Mouse (Mus musculus) liver, embryonic 12.5 days (tissue): ENCODE measurements at regions not wholly inside any gene's neighbourhood (a gene's known extent, or its start where the extent isn't known, plus 50 kb on each side); places are given as distances from the start of the nearest gene placed in this dataset.

ENCODE experiments used
- ATAC-seq: fragments of 200-750 bp; cut with Nextera tagmentation; 2 replicates; pipeline ENCODE4 v1.8.0; 2017; ENCODE audit warnings: moderate number of reproducible peaks, mild to moderate bottlenecking, moderate library complexity
- H3K27ac ChIP-seq: fragments of 300-500 bp; sonication (generic); 2 replicates; pipeline ENCODE4 v1.5.1; 2016; ENCODE audit warnings: mild to moderate bottlenecking
- H3K27me3 ChIP-seq: fragments of 300-500 bp; sonication (generic); replicated peaks from 2 replicates; pipeline ENCODE4 v1.6.1; 2016; ENCODE audit warnings: mild to moderate bottlenecking, moderate library complexity
- H3K36me3 ChIP-seq: fragments of 300-500 bp; sonication (generic); 2 replicates; pipeline ENCODE4 v1.6.1; 2016; ENCODE audit warnings: mild to moderate bottlenecking, moderate library complexity
- H3K4me1 ChIP-seq: fragments of 300-500 bp; sonication (generic); 2 replicates; pipeline ENCODE4 v1.6.1; 2016
- H3K4me2 ChIP-seq: fragments of 300-500 bp; sonication (generic); 2 replicates; pipeline ENCODE4 v1.6.1; 2016; ENCODE audit warnings: mild to moderate bottlenecking, moderate library complexity
- H3K4me3 ChIP-seq: fragments of 300-500 bp; sonication (generic); 2 replicates; pipeline ENCODE4 v1.5.1; 2016; ENCODE audit warnings: mild to moderate bottlenecking, moderate library complexity
- H3K9ac ChIP-seq: fragments of 300-500 bp; sonication (generic); 2 replicates; pipeline ENCODE4 v1.6.1; 2016; ENCODE audit warnings: mild to moderate bottlenecking, moderate library complexity
- H3K9me3 ChIP-seq: fragments of 300-500 bp; sonication (generic); replicated peaks from 2 replicates; pipeline ENCODE4 v1.6.1; 2016; ENCODE audit warnings: mild to moderate bottlenecking, moderate library complexity
- WGBS: fragments of 180-500 bp; shearing (Covaris S2); methylation state at CpG from one replicate; pipeline ENCODE4 v1.1.7; 2016; ENCODE audit not compliant: insufficient replicate concordance; 5-methylcytosine and 5-hydroxymethylcytosine counted together

DNA sequence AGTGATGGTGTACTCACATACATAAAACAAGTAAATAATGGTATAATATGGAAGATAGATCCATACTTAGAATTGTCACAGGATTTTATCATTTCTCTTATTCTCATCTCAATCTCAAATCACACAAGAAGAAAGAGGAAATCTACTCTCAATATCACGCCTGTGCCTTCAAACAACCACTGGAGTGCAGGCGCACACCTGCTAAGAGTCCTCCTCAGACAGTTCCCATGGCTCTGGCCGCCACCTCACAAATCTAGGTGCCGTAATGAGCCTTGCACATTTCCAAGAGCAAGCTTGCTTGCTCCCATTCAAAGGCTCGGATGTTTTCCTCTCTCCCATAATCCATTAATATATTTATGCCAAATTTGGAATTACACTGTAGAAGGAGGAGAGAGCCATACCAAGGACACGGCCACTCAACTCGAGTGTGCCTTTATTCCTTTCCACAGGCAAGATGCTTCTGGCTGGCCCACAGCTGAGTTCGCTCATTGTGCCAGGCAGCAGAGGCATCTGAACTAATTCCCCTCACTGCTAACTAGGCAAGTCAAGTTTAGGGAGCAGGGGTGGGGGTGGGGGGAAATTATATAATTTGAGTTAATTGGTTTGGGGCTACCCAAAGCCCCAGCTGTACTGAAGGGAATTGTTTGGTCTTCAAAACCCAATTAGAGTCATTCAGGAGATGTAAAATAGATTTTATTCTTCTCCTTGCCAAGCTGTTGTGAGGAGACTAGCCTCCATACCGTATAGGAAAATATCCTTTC, 209.2 kb upstream of the Hes1 start:
- Histone ChIP-seq H3K36me3 (no peaks in the 10 kb centered on the region), H3K4me2 (no peak overlapping the region), H3K27ac (no peak overlapping the region), H3K9me3 (no peaks in the 10 kb centered on the region), H3K27me3 (peaks cover 9% of the 10 kb centered on the region; the same call in 1 of the 2 replicates), H3K4me1 (0 out of 2 replicates have a peak, but pooled peaks cover 5% of the 10 kb centered on the region), H3K9ac (no peak overlapping the region), H3K4me3 (no peak overlapping the region)
- WGBS: 77% methylated on average over 9 of the region's 9 CpGs
- no peak for ATAC-seq

DNA sequence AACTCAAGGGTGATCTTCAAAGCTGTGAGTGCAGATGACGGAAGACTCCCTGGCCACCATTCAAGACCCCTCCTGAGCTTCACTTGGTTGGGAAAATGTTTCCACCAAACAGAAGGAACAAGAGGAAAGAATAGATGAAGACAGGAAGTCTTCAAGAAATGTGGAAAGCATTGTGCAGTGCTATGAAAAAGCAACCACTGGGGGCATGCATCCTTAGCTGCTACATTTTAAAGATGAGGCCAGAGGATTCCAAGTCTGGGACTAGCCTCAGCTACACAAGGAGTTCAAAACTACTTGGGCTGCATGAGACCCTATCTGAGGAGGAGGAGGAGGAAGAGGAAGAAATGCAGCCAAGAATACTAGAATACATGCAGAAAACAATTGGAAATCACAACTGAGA, 207.6 kb upstream of the Hes1 start:
- peaks cover 22% of the 10 kb centered on the region for H3K27me3 ChIP-seq
- 0 out of 2 replicates have a peak, but pooled peaks cover 4% of the 10 kb centered on the region for H3K4me1 ChIP-seq
- 86% methylated on average over 1 of the region's 1 CpGs for WGBS
- no peak overlapping the region for H3K4me3 ChIP-seq
- H3K9me3 ChIP-seq: no peaks in the 10 kb centered on the region
- no peak overlapping the region for H3K4me2 ChIP-seq
- no peak overlapping the region for H3K27ac ChIP-seq
- no peaks in the 10 kb centered on the region for H3K36me3 ChIP-seq
- no peak overlapping the region for H3K9ac ChIP-seq
- ATAC-seq: no peak

DNA sequence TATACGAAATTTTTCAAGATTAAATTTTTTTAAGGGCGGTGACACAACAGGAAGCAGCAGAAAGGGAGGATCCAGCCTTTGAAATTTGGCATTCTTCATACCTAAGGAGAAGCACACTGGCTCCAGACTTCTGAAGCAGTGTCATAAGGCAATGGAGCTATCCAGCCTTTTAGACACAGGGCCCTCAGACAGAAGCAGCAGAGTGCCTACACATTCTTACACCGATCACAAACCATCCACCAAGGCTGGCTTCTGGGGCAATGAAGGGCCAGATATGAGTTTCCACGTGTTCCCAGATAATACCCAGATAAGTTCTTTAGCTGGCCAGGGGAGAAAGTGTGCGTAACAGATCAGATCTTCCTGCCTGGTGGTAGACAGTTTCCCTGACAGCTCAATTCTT, 205.5 kb upstream of the Hes1 start:
- H3K27ac ChIP-seq: no peak overlapping the region
- no peaks in the 10 kb centered on the region for H3K4me1 ChIP-seq
- H3K36me3 ChIP-seq: no peaks in the 10 kb centered on the region
- H3K9ac ChIP-seq: no peak overlapping the region
- no peak overlapping the region for H3K4me2 ChIP-seq
- 0 out of 2 replicates have a peak, but pooled peaks have one; percentile 32 for ATAC-seq
- no peaks in the 10 kb centered on the region for H3K9me3 ChIP-seq
- H3K27me3 ChIP-seq: peaks cover 22% of the 10 kb centered on the region
- no peak overlapping the region for H3K4me3 ChIP-seq
- WGBS: 53% methylated on average over 5 of the region's 5 CpGs

DNA sequence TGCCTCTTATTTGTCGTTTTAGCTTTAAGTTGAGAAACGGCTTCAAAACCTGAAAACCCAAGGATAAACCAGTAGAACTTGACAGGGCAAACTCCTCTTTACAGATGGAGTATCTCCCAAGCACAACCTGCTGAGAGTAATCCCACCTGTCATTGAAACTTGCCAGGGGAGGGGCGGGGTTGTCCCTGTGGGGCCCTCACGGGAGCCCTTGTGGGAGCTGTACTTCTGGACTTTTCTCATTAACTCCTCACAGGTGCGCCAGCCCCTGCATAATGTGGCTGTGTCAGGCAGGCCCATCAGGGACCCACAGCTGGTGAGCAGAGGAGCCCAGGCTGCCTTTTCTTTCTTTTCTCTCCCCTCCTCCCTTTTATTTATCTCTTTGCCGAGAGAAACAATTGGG, 203.9 kb upstream of the Hes1 start:
- no peaks in the 10 kb centered on the region for H3K36me3 ChIP-seq
- H3K4me2 ChIP-seq: no peak overlapping the region
- WGBS: 52% methylated on average over 6 of the region's 6 CpGs
- ATAC-seq: no peak
- no peaks in the 10 kb centered on the region for H3K9me3 ChIP-seq
- peaks cover 22% of the 10 kb centered on the region for H3K27me3 ChIP-seq
- H3K27ac ChIP-seq: no peak overlapping the region
- no peaks in the 10 kb centered on the region for H3K4me1 ChIP-seq
- H3K9ac ChIP-seq: no peak overlapping the region
- H3K4me3 ChIP-seq: no peak overlapping the region

DNA sequence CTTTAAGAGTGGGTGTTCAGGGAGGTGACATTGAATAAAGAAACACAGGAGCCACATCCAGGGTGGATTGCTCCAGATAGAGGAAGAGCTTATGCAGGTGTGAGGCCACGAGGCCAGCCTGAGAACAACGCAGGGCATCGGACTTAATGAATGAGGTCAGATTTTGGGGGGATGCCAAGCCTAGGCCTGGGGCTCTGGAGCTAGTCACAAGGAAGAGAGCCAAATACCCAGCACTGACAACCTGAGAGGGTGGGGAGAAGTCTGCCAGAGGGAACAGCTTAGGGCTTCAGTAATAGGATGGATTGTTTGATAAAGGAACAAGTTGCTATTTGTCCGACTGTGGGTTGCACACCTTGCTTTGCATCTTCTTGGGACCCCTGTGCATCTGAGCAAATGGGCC, 203.1 kb upstream of the Hes1 start:
- no peaks in the 10 kb centered on the region for H3K9me3 ChIP-seq
- H3K9ac ChIP-seq: no peak overlapping the region
- no peaks in the 10 kb centered on the region for H3K36me3 ChIP-seq
- H3K4me2 ChIP-seq: no peak overlapping the region
- no peak overlapping the region for H3K27ac ChIP-seq
- no peaks in the 10 kb centered on the region for H3K4me1 ChIP-seq
- ATAC-seq: no peak
- H3K4me3 ChIP-seq: no peak overlapping the region
- 54% methylated on average over 4 of the region's 4 CpGs for WGBS
- peaks cover 22% of the 10 kb centered on the region for H3K27me3 ChIP-seq

DNA sequence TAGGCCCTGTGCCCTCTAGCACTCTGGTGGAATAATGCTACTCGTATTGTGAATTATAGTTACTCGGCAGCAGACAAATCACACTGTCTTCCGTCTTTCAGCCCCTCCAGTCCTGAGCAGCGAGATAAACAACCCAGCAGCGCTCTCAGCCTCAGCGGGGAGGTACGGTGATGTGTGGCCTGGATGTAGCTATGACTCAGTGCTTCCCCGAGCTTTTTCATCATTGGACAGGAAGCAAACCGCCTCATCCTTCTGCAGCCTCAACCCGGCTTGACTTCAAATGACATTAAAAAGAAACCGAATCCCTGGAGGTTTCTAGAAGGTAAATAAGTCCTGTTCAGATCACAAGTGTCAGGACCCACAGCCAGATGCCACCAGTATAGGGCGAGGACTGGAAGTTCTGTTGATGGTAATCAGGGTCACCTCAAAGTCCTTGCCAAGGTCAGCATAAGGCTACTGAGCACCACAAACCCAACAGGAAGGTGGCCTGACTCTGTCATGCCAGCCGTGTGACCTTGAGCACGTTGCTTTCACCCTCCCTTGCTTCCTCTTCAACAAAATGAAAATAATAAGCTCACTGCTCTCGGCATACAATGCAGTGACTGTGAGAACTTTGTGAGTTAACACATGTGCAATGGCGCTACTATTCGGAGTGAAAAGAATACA, 199.0 kb upstream of the Hes1 start:
- no peak for ATAC-seq
- no peak overlapping the region for H3K27ac ChIP-seq
- no peaks in the 10 kb centered on the region for H3K4me1 ChIP-seq
- no peaks in the 10 kb centered on the region for H3K9me3 ChIP-seq
- no peak overlapping the region for H3K4me2 ChIP-seq
- no peaks in the 10 kb centered on the region for H3K36me3 ChIP-seq
- H3K27me3 ChIP-seq: peaks cover 11% of the 10 kb centered on the region
- no peak overlapping the region for H3K9ac ChIP-seq
- WGBS: 49% methylated on average over 17 of the region's 17 CpGs
- no peak overlapping the region for H3K4me3 ChIP-seq

DNA sequence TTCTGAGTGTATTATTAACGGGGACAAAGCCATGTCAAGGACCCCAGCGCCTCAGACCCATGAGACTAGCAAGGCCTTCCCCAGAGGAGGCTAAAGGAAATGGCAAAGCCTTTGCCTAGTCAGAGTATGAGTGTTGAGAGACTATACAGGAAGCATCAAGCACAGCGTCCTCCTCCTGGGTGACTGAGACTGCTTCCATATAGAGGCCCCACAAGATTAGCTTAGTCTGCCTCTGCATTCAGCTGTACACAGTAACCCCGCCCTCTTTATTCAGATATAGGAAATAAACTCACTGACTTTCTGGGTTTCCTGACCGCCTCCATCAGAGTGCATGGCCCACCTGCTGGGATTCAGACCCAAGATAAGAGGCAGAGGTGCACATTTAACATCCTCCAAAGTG, 192.8 kb upstream of the Hes1 start:
- H3K27ac ChIP-seq: no peak overlapping the region
- no peaks in the 10 kb centered on the region for H3K36me3 ChIP-seq
- H3K9me3 ChIP-seq: no peaks in the 10 kb centered on the region
- 0 out of 2 replicates have a peak, but pooled peaks cover 6% of the 10 kb centered on the region for H3K27me3 ChIP-seq
- peaks cover 3% of the 10 kb centered on the region; the same call in 1 of the 2 replicates for H3K4me1 ChIP-seq
- no peak overlapping the region for H3K4me2 ChIP-seq
- ATAC-seq: no peak
- no peak overlapping the region for H3K9ac ChIP-seq
- WGBS: 59% methylated on average over 5 of the region's 5 CpGs
- no peak overlapping the region for H3K4me3 ChIP-seq

DNA sequence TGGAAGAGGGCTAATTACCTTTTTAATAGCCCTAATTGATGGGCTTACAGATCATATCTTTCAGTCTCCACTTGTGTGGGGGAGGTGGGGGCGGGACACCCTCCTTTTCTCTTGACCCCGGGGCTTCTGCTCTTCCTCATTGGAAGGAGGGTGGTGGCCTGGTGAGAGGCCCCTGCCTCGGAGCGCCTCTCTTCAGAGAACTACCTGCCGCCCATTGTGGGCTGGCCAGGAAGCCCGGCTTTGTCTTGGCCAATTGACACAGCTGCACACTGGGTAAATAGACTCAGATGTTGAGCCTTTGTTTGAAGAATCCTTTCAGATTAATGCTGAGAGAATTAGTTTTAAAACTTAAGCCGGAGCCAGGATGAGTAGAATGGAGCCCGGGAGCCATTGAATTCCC, 188.0 kb upstream of the Hes1 start:
- Histone ChIP-seq H3K4me3 (no peak overlapping the region), H3K9me3 (no peaks in the 10 kb centered on the region), H3K27ac (no peak overlapping the region), H3K27me3 (peaks cover 31% of the 10 kb centered on the region), H3K36me3 (no peaks in the 10 kb centered on the region), H3K4me2 (no peak overlapping the region), H3K9ac (no peak overlapping the region), H3K4me1 (peaks cover 5% of the 10 kb centered on the region; the same call in 1 of the 2 replicates)
- WGBS: 49% methylated on average over 8 of the region's 8 CpGs
- ATAC-seq: no peak

DNA sequence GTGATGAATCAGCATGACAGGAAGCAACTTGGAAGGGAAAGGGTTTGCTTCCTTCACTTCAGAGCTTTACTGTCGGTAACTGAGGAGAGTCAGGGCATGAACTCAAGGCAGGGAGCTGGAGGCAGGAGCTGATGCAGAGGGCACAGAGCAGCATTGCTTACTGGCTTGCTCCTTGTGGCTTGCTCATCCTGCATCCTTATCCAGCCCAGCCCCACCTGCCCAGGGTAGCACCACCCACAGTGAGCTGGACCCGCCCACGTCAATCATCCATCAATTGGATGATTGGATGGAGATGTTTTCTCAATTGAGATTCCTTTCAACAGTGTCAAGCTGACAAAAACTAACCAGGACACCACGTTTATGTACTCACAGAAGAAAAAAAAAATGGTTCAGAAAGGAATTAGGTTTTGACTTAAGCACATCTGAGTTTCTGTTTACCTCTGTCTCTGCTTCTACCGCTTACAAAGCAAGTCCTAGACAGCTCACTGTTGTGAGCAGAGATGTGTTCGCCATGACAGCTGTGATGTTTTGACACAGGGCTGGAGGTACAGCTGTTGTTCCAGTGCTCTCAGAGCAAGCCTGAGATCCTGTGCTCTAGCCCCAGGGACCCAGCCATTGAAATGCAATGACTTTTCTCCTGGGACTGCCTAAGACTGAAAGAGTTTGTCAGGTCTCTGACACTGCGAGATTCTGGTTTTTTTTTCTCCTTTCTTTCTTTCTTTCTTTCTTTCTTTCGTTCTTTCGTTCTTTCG, 186.6 kb upstream of the Hes1 start:
- peaks cover 12% of the 10 kb centered on the region for H3K4me1 ChIP-seq
- H3K27ac ChIP-seq: no peak overlapping the region
- no peak for ATAC-seq

DNA sequence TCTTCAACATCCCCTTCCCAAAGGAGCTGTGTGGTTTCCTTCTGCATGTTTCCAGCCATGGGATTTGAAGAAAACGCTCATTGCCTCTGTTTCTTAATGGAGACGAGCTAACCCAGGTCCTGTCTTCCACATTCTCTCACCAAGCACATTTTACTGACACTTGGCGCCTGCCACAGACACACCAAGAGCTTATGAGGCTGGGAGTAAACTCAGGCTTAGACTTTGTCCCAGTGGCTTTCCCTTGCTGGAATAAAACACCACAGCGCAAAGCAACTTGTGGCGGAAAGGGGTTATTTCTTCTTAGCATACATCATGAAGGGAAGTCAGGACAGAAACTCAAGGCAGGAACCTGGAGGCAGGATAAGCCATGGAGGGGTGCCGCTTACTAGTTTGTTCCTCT, 184.5 kb upstream of the Hes1 start:
- Histone ChIP-seq H3K4me2 (no peak overlapping the region), H3K9me3 (no peaks in the 10 kb centered on the region), H3K4me1 (peaks cover 15% of the 10 kb centered on the region), H3K36me3 (no peaks in the 10 kb centered on the region), H3K4me3 (no peak overlapping the region), H3K9ac (no peak overlapping the region), H3K27me3 (peaks cover 32% of the 10 kb centered on the region), H3K27ac (no peak overlapping the region)
- ATAC-seq: no peak
- 68% methylated on average over 6 of the region's 6 CpGs for WGBS

More for the DNA sequence above, 186.6 kb upstream of the Hes1 start:
- H3K36me3 ChIP-seq: no peaks in the 10 kb centered on the region
- peaks cover 32% of the 10 kb centered on the region for H3K27me3 ChIP-seq
- H3K4me2 ChIP-seq: no peak overlapping the region
- no peak overlapping the region for H3K4me3 ChIP-seq
- no peak overlapping the region for H3K9ac ChIP-seq
- 38% methylated on average over 10 of the region's 10 CpGs for WGBS
- H3K9me3 ChIP-seq: no peaks in the 10 kb centered on the region

DNA sequence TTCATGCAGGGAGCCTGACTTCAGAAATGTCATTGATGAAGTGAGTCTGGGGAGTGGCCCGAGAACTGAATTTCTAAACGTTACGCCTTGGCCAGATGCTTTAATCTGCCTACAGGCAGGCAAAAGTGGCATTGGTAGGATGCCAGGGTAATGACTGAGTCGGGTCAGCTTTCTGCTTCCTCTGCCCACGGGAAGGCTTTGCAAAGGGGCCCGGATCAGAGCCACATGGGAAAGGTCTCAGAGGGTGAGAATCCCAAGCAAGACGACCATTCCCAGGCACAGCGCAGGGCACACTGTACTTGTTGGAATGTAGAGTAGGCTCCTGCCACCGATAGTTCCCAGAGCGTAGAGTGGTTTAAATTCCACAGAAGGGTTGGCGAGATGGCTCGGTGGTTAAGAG, 182.7 kb upstream of the Hes1 start:
- H3K4me2 ChIP-seq: no peak overlapping the region
- 59% methylated on average over 12 of the region's 12 CpGs for WGBS
- no peak for ATAC-seq
- peaks cover 17% of the 10 kb centered on the region for H3K4me1 ChIP-seq
- H3K9ac ChIP-seq: no peak overlapping the region
- no peaks in the 10 kb centered on the region for H3K9me3 ChIP-seq
- no peak overlapping the region for H3K4me3 ChIP-seq
- no peaks in the 10 kb centered on the region for H3K36me3 ChIP-seq
- peaks cover 38% of the 10 kb centered on the region for H3K27me3 ChIP-seq
- no peak overlapping the region for H3K27ac ChIP-seq
